Mouse (Mus musculus) cerebellum, adult 2 months (tissue): ENCODE results near the gene Fshr.

Experiments
- CTCF ChIP-seq: fragments of 200-500 bp; IDR thresholded peaks from 2 replicates; pipeline ENCODE4 v1.5.1; 2011; ENCODE audit warnings: low read depth, mild to moderate bottlenecking, control low read depth, low read length, moderate library complexity, borderline replicate concordance; ENCODE audit not compliant: insufficient read depth
- POLR2A ChIP-seq: fragments of 200-500 bp; IDR thresholded peaks from 2 replicates; pipeline ENCODE4 v1.6.1; 2011; ENCODE audit warnings: low read length, control low read depth, borderline replicate concordance; ENCODE audit not compliant: insufficient read depth

GRCm38 (mm10) chr17:88936941-88937340 lies 263.5 kb downstream of the Fshr start:
- no peak for TF ChIP-seq CTCF
- no peak for TF ChIP-seq POLR2A
